Mouse (Mus musculus) heart, postnatal 10 days (tissue): ENCODE data around the gene Rsc1a1. TPM values are rescaled to one million over a fixed set of nuclear protein-coding genes. Genes with fewer than 3 reads are reported as not detected.

Experiments
- total RNA-seq, 2 experiments: library from RNA; stranded (reverse); gene quantifications; 2 replicates each; pipeline ENCODE4 v1.2.3; 2021

Rsc1a1 gene
- total RNA-seq, 2 experiments from 2014 or later: 0.19 to 3.1 TPM

Other genes starting within 250 kb of the Rsc1a1 start
- gene Srarp, start 249.5 kb downstream of the Rsc1a1 start, total RNA-seq: not detected
- gene Zbtb17, start 240.9 kb downstream of the Rsc1a1 start, total RNA-seq: 10 to 100 TPM; 18.0 to 21.9 TPM
- 10 to 100 TPM; 32.1 to 34.2 TPM for gene Spen, start 147.0 kb downstream of the Rsc1a1 start, total RNA-seq
- gene Fblim1, start 79.5 kb downstream of the Rsc1a1 start, total RNA-seq: 100 to 1,000 TPM; 241 to 248 TPM
- 10 to 100 TPM; 11.2 to 15.6 TPM for gene Tmem82, start 67.0 kb downstream of the Rsc1a1 start, total RNA-seq
- gene Slc25a34, start 61.8 kb downstream of the Rsc1a1 start, total RNA-seq: 10 to 100 TPM; 81.1 to 84.5 TPM
- 10 to 100 TPM; 81.0 to 83.1 TPM for gene Plekhm2, start 20.7 kb downstream of the Rsc1a1 start, total RNA-seq
- gene Ddi2, start 37.8 kb upstream of the Rsc1a1 start, total RNA-seq: 10 to 100 TPM; 38.5 to 41.1 TPM
- gene Agmat, start 61.1 kb upstream of the Rsc1a1 start, total RNA-seq: under 1 TPM; 0.48 to 0.79 TPM
- gene Dnajc16, start 105.3 kb upstream of the Rsc1a1 start, total RNA-seq: 10 to 100 TPM; 17.6 to 18.0 TPM
- gene Casp9, start 108.0 kb upstream of the Rsc1a1 start, total RNA-seq: 10 to 100 TPM; 10.5 to 12.4 TPM
- under 1 TPM in 1 of 2 experiments, not detected in 1; 0.87 TPM for gene Cela2a, start 140.6 kb upstream of the Rsc1a1 start, total RNA-seq
- not detected for gene Ctrc, start 160.8 kb upstream of the Rsc1a1 start, total RNA-seq
- gene Efhd2, start 189.3 kb upstream of the Rsc1a1 start, total RNA-seq: 10 to 100 TPM; 30.4 to 36.7 TPM